Mouse (Mus musculus) CH12.LX (cell line): Measurements from ENCODE around the gene Ppbp. TPM values are rescaled to one million over a fixed set of nuclear protein-coding genes. Genes with fewer than 3 reads are reported as not detected.

ENCODE experiments used
- DNase-seq: peaks from one replicate; pipeline ENCODE4 v3.0.0-alpha.2; 2013; ENCODE audit errors: extremely low read depth
- H3K27ac ChIP-seq: 2 replicates; pipeline ENCODE4 v1.5.1; 2012; ENCODE audit warnings: low read depth, mild to moderate bottlenecking, control low read depth, moderate library complexity; ENCODE audit not compliant: insufficient read depth
- H3K27me3 ChIP-seq: replicated peaks from 2 replicates; pipeline ENCODE3; 2012; ENCODE audit warnings: inconsistent platforms
- H3K36me3 ChIP-seq, 2 experiments: replicated peaks in 1 of 2; 2 replicates each; pipeline versions ENCODE3 to v1.6.1; 2012; ENCODE audit warnings: inconsistent platforms in 1 of 2, low read length in 1 of 2, mild to moderate bottlenecking in 1 of 2, mixed read lengths in 1 of 2, moderate library complexity in 1 of 2; ENCODE audit not compliant: control insufficient read depth in 1 of 2, insufficient read depth in 1 of 2
- H3K4me1 ChIP-seq, 2 experiments: 2 replicates each; pipeline ENCODE4 v1.6.1; 2012; ENCODE audit warnings: inconsistent platforms in 1 of 2, moderate library complexity in 1 of 2; ENCODE audit not compliant: insufficient read depth in 2 of 2, control insufficient read depth in 1 of 2
- H3K4me2 ChIP-seq: 2 replicates; pipeline ENCODE4 v1.6.1; 2012; ENCODE audit warnings: low read depth, mild to moderate bottlenecking, control low read depth; ENCODE audit not compliant: poor library complexity, insufficient read depth, severe bottlenecking
- H3K4me3 ChIP-seq, 3 experiments: fragments of 150-350 bp in 1 of 3; sonication (generic) in 1 of 3; replicated peaks in 1 of 3; 2 replicates each; pipeline versions ENCODE3 to v1.5.1; 2011 to 2012; ENCODE audit warnings: low read depth in 2 of 3, low read length in 2 of 3, mild to moderate bottlenecking in 2 of 3, moderate library complexity in 2 of 3, control low read depth in 1 of 3, improper control_type of control experiment in 1 of 3, inconsistent platforms in 1 of 3, mixed read lengths in 1 of 3; ENCODE audit not compliant: poor library complexity in 1 of 3
- H3K79me2 ChIP-seq: replicated peaks from 2 replicates; pipeline ENCODE4 v1.6.1; 2012; ENCODE audit warnings: mild to moderate bottlenecking, moderate library complexity; ENCODE audit not compliant: control insufficient read depth, poor library complexity, insufficient read depth, severe bottlenecking; ENCODE audit errors: extremely low read depth
- H3K9ac ChIP-seq: 2 replicates; pipeline ENCODE4 v1.6.1; 2012; ENCODE audit warnings: low read depth, mild to moderate bottlenecking, control low read depth, moderate library complexity; ENCODE audit not compliant: insufficient read depth
- H3K9me3 ChIP-seq: replicated peaks from 2 replicates; pipeline ENCODE3; 2012; ENCODE audit warnings: low read length, inconsistent platforms, mixed read lengths
- CHD1 ChIP-seq: IDR thresholded peaks from 2 replicates; pipeline ENCODE4 v1.6.1; 2012; ENCODE audit warnings: low read depth, low read length, improper control_type of control experiment, inconsistent platforms
- CTCF ChIP-seq, 2 experiments: IDR thresholded peaks in 1 of 2; conservative IDR thresholded peaks in 1 of 2; 2 replicates each; pipeline ENCODE4 v1.5.1; 2011 to 2012; ENCODE audit warnings: low read depth in 2 of 2, low read length in 2 of 2, improper control_type of control experiment in 1 of 2, inconsistent platforms in 1 of 2, mild to moderate bottlenecking in 1 of 2, moderate library complexity in 1 of 2
- ELF1 ChIP-seq: IDR thresholded peaks from 2 replicates; pipeline ENCODE4 v1.6.1; 2014; ENCODE audit warnings: low read depth, mild to moderate bottlenecking, inconsistent platforms, low read length, improper control_type of control experiment
- EP300 ChIP-seq: IDR thresholded peaks from 2 replicates; pipeline ENCODE4 v1.6.1; 2011; ENCODE audit warnings: low read length, improper control_type of control experiment
- IRF4 ChIP-seq: IDR thresholded peaks from 2 replicates; pipeline ENCODE4 v1.6.1; 2014; ENCODE audit warnings: low read depth, mild to moderate bottlenecking, inconsistent platforms, low read length, improper control_type of control experiment
- JUND ChIP-seq: conservative IDR thresholded peaks from 2 replicates; pipeline ENCODE4 v1.6.1; 2011; ENCODE audit warnings: low read depth, low read length, improper control_type of control experiment
- KAT2A ChIP-seq: IDR thresholded peaks from 2 replicates; pipeline ENCODE4 v1.6.1; 2012; ENCODE audit warnings: low read length, improper control_type of control experiment, inconsistent platforms; ENCODE audit not compliant: insufficient replicate concordance
- MAFK ChIP-seq: IDR thresholded peaks from 2 replicates; pipeline ENCODE4 v1.6.1; 2011; ENCODE audit warnings: low read length, improper control_type of control experiment; ENCODE audit not compliant: insufficient replicate concordance
- MAX ChIP-seq: IDR thresholded peaks from 2 replicates; pipeline ENCODE4 v1.6.1; 2011; ENCODE audit warnings: low read length, improper control_type of control experiment
- MEF2A ChIP-seq: IDR thresholded peaks from 2 replicates; pipeline ENCODE4 v1.6.1; 2014; ENCODE audit warnings: low read depth, mild to moderate bottlenecking, inconsistent platforms, low read length, improper control_type of control experiment, borderline replicate concordance
- MYC ChIP-seq: IDR thresholded peaks from 2 replicates; pipeline ENCODE4 v1.6.1; 2011; ENCODE audit warnings: low read depth, mild to moderate bottlenecking, improper control_type of control experiment, low read length
- NRF1 ChIP-seq: IDR thresholded peaks from 2 replicates; pipeline ENCODE4 v1.6.1; 2014; ENCODE audit warnings: low read depth, mild to moderate bottlenecking, inconsistent platforms, low read length, improper control_type of control experiment, moderate library complexity
- POLR2AphosphoS2 ChIP-seq: IDR thresholded peaks from 2 replicates; pipeline ENCODE4 v1.6.1; 2011; ENCODE audit warnings: low read depth, low read length, improper control_type of control experiment
- RAD21 ChIP-seq: IDR thresholded peaks from 2 replicates; pipeline ENCODE4 v1.6.1; 2011; ENCODE audit warnings: low read depth, mild to moderate bottlenecking, low read length, improper control_type of control experiment, moderate library complexity
- TCF12 ChIP-seq: IDR thresholded peaks from 2 replicates; pipeline ENCODE4 v1.6.1; 2014; ENCODE audit warnings: low read depth, mild to moderate bottlenecking, inconsistent platforms, low read length, improper control_type of control experiment
- UBTF ChIP-seq: IDR thresholded peaks from 2 replicates; pipeline ENCODE4 v1.6.1; 2012; ENCODE audit warnings: low read depth, mild to moderate bottlenecking, inconsistent platforms, low read length, improper control_type of control experiment, moderate library complexity
- USF2 ChIP-seq: conservative IDR thresholded peaks from 2 replicates; pipeline ENCODE4 v1.6.1; 2011; ENCODE audit warnings: low read depth, low read length, improper control_type of control experiment
- ZC3H11A ChIP-seq: IDR thresholded peaks from 2 replicates; pipeline ENCODE4 v1.6.1; 2012; ENCODE audit warnings: low read depth, mild to moderate bottlenecking, inconsistent platforms, low read length, improper control_type of control experiment
- ZKSCAN1 ChIP-seq: IDR thresholded peaks from 2 replicates; pipeline ENCODE4 v1.6.1; 2012; ENCODE audit warnings: low read depth, inconsistent platforms, low read length, improper control_type of control experiment, borderline replicate concordance
- ZMIZ1 ChIP-seq: IDR thresholded peaks from 2 replicates; pipeline ENCODE4 v1.6.1; 2012; ENCODE audit warnings: low read depth, mild to moderate bottlenecking, inconsistent platforms, low read length, improper control_type of control experiment
- ZNF384 ChIP-seq: IDR thresholded peaks from 2 replicates; pipeline ENCODE4 v1.6.1; 2012; ENCODE audit warnings: low read depth, low read length, improper control_type of control experiment, inconsistent platforms
- dilution Hi-C: fragments of 300-500 bp; cut with MboI; formaldehyde crosslinking; loops from 2 replicates; pipeline ENCODE4 v1.14.3; 2020; ENCODE audit warnings: low sequenced_read_pairs; ENCODE audit not compliant: extremely low pct_unique_long_range_greater_than_20kb, extremely low pct_ligation_motif_present
- in situ Hi-C: fragments of 300-500 bp; cut with MboI; formaldehyde crosslinking; loops from 3 replicates; pipeline ENCODE4 v1.14.3; 2019; ENCODE audit warnings: low sequenced_read_pairs, low pct_ligation_motif_present, low pct_unique_long_range_greater_than_20kb, mixed read lengths
- polyA plus RNA-seq: library from polyadenylated mRNA; unstranded; fragments of >175 nt; gene quantifications from 2 replicates; pipeline ENCODE4 v1.2.1, GENCODE M21; 2012; ENCODE audit warnings: low read depth; ENCODE audit not compliant: insufficient read length
- total RNA-seq, 2 experiments: library from RNA; depleted of rRNA; stranded (reverse); fragments of 300-350 nt in 1 of 2; fragments of >200 nt in 1 of 2; gene quantifications; 2 replicates each; pipeline ENCODE4 v1.2.3; 2012 to 2014

The Ppbp gene
- total and polyA plus RNA-seq, 3 experiments = not detected

GRCm38 (mm10) chr5:90728254-90728653 is 40.1 kb upstream of the Ppbp start:
- Histone ChIP-seq H3K27ac (no peak overlapping the region), H3K79me2 (no peaks in the 10 kb centered on the region), H3K4me1 (peaks cover 0 to 3% of the 10 kb centered on the region in 2 experiments; a peak in 1 of 4 replicates), H3K4me2 (no peak overlapping the region), H3K36me3 (no peaks in the 10 kb centered on the region), H3K9me3 (no peaks in the 10 kb centered on the region), H3K9ac (no peak overlapping the region), H3K27me3 (no peaks in the 10 kb centered on the region), H3K4me3 (no peak overlapping the region)
- in situ Hi-C loops (no loop called here), dilution Hi-C loops (no loop called here)
- TF ChIP-seq ZC3H11A = no peak
- no peak for TF ChIP-seq ZKSCAN1
- no peak for TF ChIP-seq KAT2A
- no peak for TF ChIP-seq ZNF384
- TF ChIP-seq CHD1 = no peak
- no peak for TF ChIP-seq MAX
- TF ChIP-seq USF2 = no peak
- no peak for TF ChIP-seq CTCF (conservative IDR thresholded peaks at IDR 0.05 in 1 of 2, IDR thresholded peaks at IDR 0.05 in 1 of 2; ENCODE audit: low read depth in 2 of 2, low read length in 2 of 2)
- TF ChIP-seq POLR2AphosphoS2 = no peak
- TF ChIP-seq UBTF = no peak
- no peak for TF ChIP-seq NRF1
- DNase-seq = no peak

- Histone ChIP-seq H3K9me3 (no peaks in the 10 kb centered on the region), H3K27me3 (no peaks in the 10 kb centered on the region), H3K4me2 (no peak overlapping the region), H3K4me1 (peaks cover 0 to 3% of the 10 kb centered on the region in 2 experiments; a peak in 1 of 4 replicates), H3K9ac (no peak overlapping the region), H3K4me3 (no peak overlapping the region), H3K27ac (no peak overlapping the region), H3K79me2 (no peaks in the 10 kb centered on the region), H3K36me3 (no peaks in the 10 kb centered on the region)
- no peak for DNase-seq
- in situ Hi-C loops = no loop called here
- TF ChIP-seq MAFK = no peak
- no peak for TF ChIP-seq MAX
- TF ChIP-seq USF2 = no peak
- no peak for TF ChIP-seq EP300
- TF ChIP-seq MYC = no peak
- TF ChIP-seq ZC3H11A = no peak
- TF ChIP-seq ELF1 = no peak
- TF ChIP-seq TCF12 = no peak
- no peak for TF ChIP-seq POLR2AphosphoS2
- no peak for TF ChIP-seq KAT2A
- no peak for TF ChIP-seq CTCF (conservative IDR thresholded peaks at IDR 0.05 in 1 of 2, IDR thresholded peaks at IDR 0.05 in 1 of 2; ENCODE audit: low read depth in 2 of 2, low read length in 2 of 2)
- TF ChIP-seq IRF4 = no peak
- TF ChIP-seq RAD21 = no peak
- no peak for TF ChIP-seq MEF2A
- TF ChIP-seq JUND = no peak
- no peak for TF ChIP-seq UBTF
- TF ChIP-seq ZMIZ1 = no peak
- dilution Hi-C loops = no loop called here
Measured at GRCm38 (mm10) chr5:90731480-90731879, 36.8 kb upstream of the Ppbp start.
